Mouse (Mus musculus) cerebellum, adult 11-12 months (tissue): ENCODE results near the gene Shisa6.

Experiments
- DNase-seq: peaks from one replicate; pipeline ENCODE4 v3.0.0; 2022

Shisa6 gene

GRCm38 (mm10) chr11:66222133-66222532, 303.6 kb downstream of the Shisa6 start:
- peak; percentile 5 for DNase-seq

GRCm38 (mm10) chr11:66218469-66218868, 307.3 kb downstream of the Shisa6 start:
- no peak for DNase-seq

GRCm38 (mm10) chr11:66188627-66189287, 337.0 kb downstream of the Shisa6 start:
- no peak for DNase-seq

- DNase-seq, result no peak
Observed at GRCm38 (mm10) chr11:66188146-66188545, 337.6 kb downstream of the Shisa6 start.

- DNase-seq, result no peak
Observed at GRCm38 (mm10) chr11:66177781-66178180, 348.0 kb downstream of the Shisa6 start.

GRCm38 (mm10) chr11:66167801-66168651, 357.7 kb downstream of the Shisa6 start, which contains the start of gene Dnah9:
Gene Dnah9 (minus strand): TSS chr11:66168551.
- peak; percentile 31 for DNase-seq

GRCm38 (mm10) chr11:66164022-66164421, 361.7 kb downstream of the Shisa6 start:
- no peak for DNase-seq
